Mouse (Mus musculus) midbrain, postnatal 0 days (tissue): ENCODE data around the gene A930017K11Rik. TPM values are rescaled to one million over a fixed set of nuclear protein-coding genes. Genes with fewer than 3 reads are reported as not detected.

Experiments used
- ATAC-seq: fragments of 200-750 bp; cut with Nextera tagmentation; 2 replicates; pipeline ENCODE4 v1.8.0; 2017; ENCODE audit warnings: moderate number of reproducible peaks, mild to moderate bottlenecking, moderate TSS enrichment, moderate library complexity; ENCODE audit not compliant: low FRiP score
- DNase-seq: peaks from one replicate; pipeline ENCODE4 v3.0.0-alpha.2; 2015; ENCODE audit warnings: low spot score
- H3K27ac ChIP-seq: fragments of 300-500 bp; sonication (generic); 2 replicates; pipeline ENCODE4 v1.5.1; 2014; ENCODE audit warnings: low read depth, mild to moderate bottlenecking, low read length, mixed read lengths
- H3K27me3 ChIP-seq: fragments of 300-500 bp; sonication (generic); 2 replicates; pipeline ENCODE4 v1.6.1; 2014; ENCODE audit warnings: low read length, control low read depth, mixed read lengths; ENCODE audit not compliant: insufficient read depth
- H3K36me3 ChIP-seq: fragments of 300-500 bp; sonication (generic); 2 replicates; pipeline ENCODE4 v1.6.1; 2014; ENCODE audit warnings: low read length, control low read depth, mixed read lengths; ENCODE audit not compliant: insufficient read depth
- H3K4me1 ChIP-seq: fragments of 300-500 bp; sonication (generic); 2 replicates; pipeline ENCODE4 v1.6.1; 2014; ENCODE audit warnings: mild to moderate bottlenecking, control low read depth, antibody characterized with exemption, low read length, mixed read lengths; ENCODE audit not compliant: insufficient read depth
- H3K4me2 ChIP-seq: fragments of 300-500 bp; sonication (generic); 2 replicates; pipeline ENCODE4 v1.6.1; 2014; ENCODE audit warnings: low read depth, mild to moderate bottlenecking, low read length, mixed read lengths; ENCODE audit not compliant: poor library complexity, severe bottlenecking
- H3K4me3 ChIP-seq: fragments of 300-500 bp; sonication (generic); 2 replicates; pipeline ENCODE4 v1.5.1; 2014; ENCODE audit warnings: low read depth, mild to moderate bottlenecking, low read length, moderate library complexity
- H3K9ac ChIP-seq: fragments of 300-500 bp; sonication (generic); replicated peaks from 2 replicates; pipeline ENCODE4 v1.6.1; 2014; ENCODE audit warnings: mild to moderate bottlenecking, low read length, moderate library complexity, mixed read lengths; ENCODE audit not compliant: poor library complexity, severe bottlenecking
- H3K9me3 ChIP-seq: fragments of 300-500 bp; sonication (generic); 2 replicates; pipeline ENCODE4 v1.6.1; 2016; ENCODE audit warnings: low read length, control low read depth
- CTCF ChIP-seq: IDR thresholded peaks from 2 replicates; pipeline ENCODE4 v1.5.1; 2016; ENCODE audit warnings: antibody characterized with exemption, mild to moderate bottlenecking
- WGBS: fragments of 180-500 bp; shearing (Covaris S2); extraction: QIAGEN DNeasy Blood & Tissue Kit; methylation state at CpG from one replicate; pipeline ENCODE4 v1.1.7; 2014; 5-methylcytosine and 5-hydroxymethylcytosine counted together
- polyA plus RNA-seq: library from polyadenylated mRNA; unstranded; fragments of >200 nt; fragmentation: Nextera tagmentation; extraction: Ambion mirVana; gene quantifications from 2 replicates; pipeline ENCODE4 v1.2.1, GENCODE M21; 2015
- total RNA-seq: library from RNA; depleted of rRNA; stranded (reverse); fragments of >200 nt; gene quantifications from 2 replicates; pipeline ENCODE4 v1.2.3, GENCODE M21; 2014

The A930017K11Rik gene
- total and polyA plus RNA-seq, 2 experiments from 2014 or later: 3.7 to 4.1 TPM

DNA sequence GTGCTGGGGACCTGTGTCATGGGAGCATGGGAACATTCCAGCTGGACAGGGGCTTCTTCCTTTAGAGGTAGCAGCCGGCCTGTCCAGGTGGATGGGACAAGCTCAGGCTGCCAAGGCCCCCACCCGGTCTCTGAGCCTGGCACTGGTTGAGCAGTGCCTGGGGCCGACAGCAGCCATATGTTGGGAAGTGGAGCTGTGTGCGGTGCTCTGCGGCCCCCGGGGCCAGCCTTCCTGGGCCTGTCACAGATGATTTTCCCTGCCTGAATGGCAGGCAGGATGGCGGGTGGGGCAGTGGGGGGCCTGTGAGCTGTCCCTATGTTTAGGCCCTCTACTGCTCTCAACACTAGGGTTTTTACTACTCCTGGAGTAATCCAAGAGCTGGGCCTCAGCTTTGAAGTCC lies 3.8 kb upstream of the A930017K11Rik start:
- Histone ChIP-seq H3K36me3 (peaks cover 18% of the 10 kb centered on the region), H3K4me1 (no peaks in the 10 kb centered on the region), H3K4me3 (no peak overlapping the region), H3K9me3 (no peaks in the 10 kb centered on the region), H3K9ac (no peak overlapping the region), H3K27me3 (peaks cover 23% of the 10 kb centered on the region), H3K27ac (no peak overlapping the region), H3K4me2 (no peak overlapping the region)
- no peak for TF ChIP-seq CTCF
- WGBS: 61% methylated on average over 7 of the region's 7 CpGs
- ATAC-seq (no peak), DNase-seq (peak; percentile 60)

DNA sequence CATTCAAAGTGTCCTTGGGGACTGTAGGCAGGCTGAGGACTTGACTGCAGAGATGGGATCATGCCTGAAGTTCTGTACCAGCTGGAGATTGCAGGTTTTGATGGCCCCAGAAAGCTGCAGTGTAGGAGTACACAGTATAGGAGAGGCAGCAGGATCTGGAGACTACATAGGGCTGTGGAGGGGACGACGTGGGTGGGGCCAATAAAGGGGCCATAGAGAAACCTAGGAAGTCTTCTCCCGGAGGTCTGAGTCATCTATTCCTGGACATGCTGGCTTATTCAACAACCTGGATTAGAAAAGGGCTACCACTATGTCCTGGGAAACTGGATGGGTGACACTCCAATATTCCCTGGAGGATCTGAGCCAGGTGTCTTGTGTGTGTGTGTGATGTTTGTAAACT lies 3.4 kb upstream of the A930017K11Rik start:
- no peak for TF ChIP-seq CTCF
- no peak overlapping the region for H3K9ac ChIP-seq
- peaks cover 16% of the 10 kb centered on the region for H3K36me3 ChIP-seq
- ATAC-seq (no peak), DNase-seq (no peak)
- H3K27me3 ChIP-seq: peaks cover 28% of the 10 kb centered on the region
- H3K27ac ChIP-seq: no peak overlapping the region
- H3K4me1 ChIP-seq: no peaks in the 10 kb centered on the region
- no peaks in the 10 kb centered on the region for H3K9me3 ChIP-seq
- WGBS: 74% methylated on average over 3 of the region's 3 CpGs
- H3K4me3 ChIP-seq: no peak overlapping the region
- H3K4me2 ChIP-seq: no peak overlapping the region

DNA sequence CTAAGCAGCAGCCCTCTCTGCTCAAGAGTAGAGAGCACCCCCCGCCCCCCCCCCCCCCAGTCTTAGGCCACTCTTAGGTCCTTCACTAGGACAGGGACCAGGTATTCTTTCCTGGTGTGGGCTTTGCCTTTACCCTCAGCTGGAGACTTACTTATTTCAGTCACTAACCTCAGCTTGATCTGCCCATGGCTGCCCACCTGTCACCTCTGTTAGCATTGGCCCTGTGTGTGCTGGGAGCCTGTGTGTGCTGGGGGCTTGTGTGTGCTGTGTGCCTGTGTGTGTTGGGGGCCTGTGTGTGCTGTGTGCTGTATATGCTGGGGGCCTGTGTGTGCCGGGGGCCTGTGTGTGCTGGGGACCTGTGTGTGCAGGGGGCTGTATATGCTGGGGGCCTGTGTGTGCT lies 2.3 kb upstream of the A930017K11Rik start:
- Histone ChIP-seq H3K9ac (no peak overlapping the region), H3K4me3 (no peak overlapping the region), H3K27ac (no peak overlapping the region), H3K4me2 (no peak overlapping the region), H3K4me1 (no peaks in the 10 kb centered on the region), H3K9me3 (no peaks in the 10 kb centered on the region), H3K36me3 (peaks cover 8% of the 10 kb centered on the region; the same call in 1 of the 2 replicates), H3K27me3 (peaks cover 37% of the 10 kb centered on the region)
- 100% methylated on average over 1 of the region's 2 CpGs for WGBS
- no peak for ATAC-seq
- TF ChIP-seq CTCF: no peak
- no peak for DNase-seq

DNA sequence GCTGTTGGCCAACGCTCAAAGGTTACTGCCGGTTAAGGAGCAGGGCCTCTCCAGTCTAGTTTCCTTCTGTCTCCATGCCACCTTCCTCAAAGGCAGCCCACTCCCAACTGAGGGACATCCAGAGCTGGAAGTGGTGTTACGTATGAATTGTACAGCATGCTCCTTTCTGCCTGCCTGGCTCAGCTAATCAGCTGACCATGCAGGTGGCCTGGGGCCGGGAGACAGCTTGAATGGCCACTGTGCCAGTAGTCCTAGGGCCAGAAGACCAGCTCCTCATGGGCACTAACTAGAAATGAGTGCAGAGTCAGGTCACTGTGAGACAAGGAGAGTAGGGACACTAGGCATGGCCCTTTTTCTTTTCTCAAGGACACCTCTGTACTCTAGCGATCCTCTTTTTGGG lies 796 bp upstream of the A930017K11Rik start:
- no peak overlapping the region for H3K4me3 ChIP-seq
- WGBS: 82% methylated on average over 5 of the region's 5 CpGs
- no peaks in the 10 kb centered on the region for H3K9me3 ChIP-seq
- H3K9ac ChIP-seq: no peak overlapping the region
- H3K4me1 ChIP-seq: no peaks in the 10 kb centered on the region
- DNase-seq (peak; percentile 30), ATAC-seq (no peak)
- no peak overlapping the region for H3K4me2 ChIP-seq
- H3K27ac ChIP-seq: no peak overlapping the region
- H3K27me3 ChIP-seq: peaks cover 37% of the 10 kb centered on the region
- H3K36me3 ChIP-seq: 0 out of 2 replicates have a peak, but pooled peaks cover 4% of the 10 kb centered on the region
- TF ChIP-seq CTCF: no peak

DNA sequence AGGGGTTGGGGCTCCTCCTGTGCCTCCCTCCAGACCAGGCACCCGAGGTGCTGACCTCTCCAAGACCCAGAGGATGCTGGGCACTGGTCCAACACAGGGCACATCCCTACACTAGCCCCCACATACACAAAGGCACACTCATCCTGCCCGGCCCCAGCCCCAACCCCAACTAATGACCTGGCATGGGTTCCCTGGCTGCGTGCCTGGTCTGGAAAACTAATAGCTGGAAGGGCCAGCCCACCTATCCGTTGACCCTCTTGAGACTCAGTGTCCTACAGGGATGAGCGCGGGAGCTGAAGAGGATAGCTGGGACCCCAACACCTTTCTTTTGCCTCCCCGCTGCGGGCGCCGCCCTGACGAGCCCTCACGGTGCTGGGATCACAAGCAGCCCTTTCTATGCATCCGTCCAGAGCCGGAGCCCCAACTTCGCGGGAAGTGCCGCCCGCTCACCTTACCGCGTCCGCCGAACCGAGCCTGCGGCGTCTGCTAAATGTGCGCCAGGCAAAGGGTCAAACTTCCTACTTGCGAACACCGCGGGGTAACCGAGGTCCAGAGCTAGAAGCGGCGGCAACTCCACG lies 1.1 kb downstream of the A930017K11Rik start:
- ATAC-seq (0 out of 2 replicates have a peak, but pooled peaks have one; percentile 25), DNase-seq (no peak)
- no peaks in the 10 kb centered on the region for H3K36me3 ChIP-seq
- no peaks in the 10 kb centered on the region for H3K4me1 ChIP-seq
- peaks cover 37% of the 10 kb centered on the region for H3K27me3 ChIP-seq
- peak overlapping the region; percentile 36 for H3K4me3 ChIP-seq
- peak overlapping the region; percentile 57 for H3K4me2 ChIP-seq
- H3K27ac ChIP-seq: no peak overlapping the region
- no peak overlapping the region for H3K9ac ChIP-seq
- under 1% methylated on average over 33 of the region's 33 CpGs for WGBS
- TF ChIP-seq CTCF: no peak
- no peaks in the 10 kb centered on the region for H3K9me3 ChIP-seq

DNA sequence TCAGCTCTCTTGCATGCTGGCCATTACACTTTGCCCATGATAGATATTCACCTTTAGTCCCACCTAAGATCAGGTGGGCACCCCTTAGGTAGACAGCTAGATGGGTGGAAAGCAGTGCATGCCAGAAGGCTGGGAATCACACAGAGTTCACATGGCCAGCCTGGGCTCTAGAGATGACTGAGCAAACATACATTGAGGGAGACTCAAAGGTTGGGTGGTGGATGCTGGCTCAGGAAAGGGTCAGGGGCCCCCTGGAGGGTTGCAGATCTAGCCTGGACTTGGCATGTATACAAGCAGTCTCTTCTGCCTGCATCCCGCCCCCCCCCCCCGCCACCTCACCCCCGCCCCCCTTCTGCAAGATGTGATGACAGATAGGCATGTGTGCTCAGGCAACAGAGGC lies 1.7 kb downstream of the A930017K11Rik start:
- no peak overlapping the region for H3K27ac ChIP-seq
- no peak for ATAC-seq
- WGBS: no CpG with 5 or more reads among the region's 3 CpGs

More for the DNA sequence above, 1.7 kb downstream of the A930017K11Rik start:
- Histone ChIP-seq H3K4me2 (no peak overlapping the region), H3K27me3 (peaks cover 37% of the 10 kb centered on the region), H3K4me3 (no peak overlapping the region), H3K9me3 (no peaks in the 10 kb centered on the region), H3K36me3 (no peaks in the 10 kb centered on the region), H3K9ac (no peak overlapping the region), H3K4me1 (no peaks in the 10 kb centered on the region)
- DNase-seq: no peak
- no peak for TF ChIP-seq CTCF
